Mouse (Mus musculus) hindbrain, embryonic 10.5 days (tissue): Measurements from ENCODE around the gene Gm266. TPM values are rescaled to one million over a fixed set of nuclear protein-coding genes. Genes with fewer than 3 reads are reported as not detected.
A peak's percentile ranks its signal among the peaks of the same experiment; 100 is the strongest.

Experiments used
- DNase-seq: peaks from one replicate; pipeline ENCODE4 v3.0.0-alpha.2; 2017; ENCODE audit warnings: low spot score
- H3K27ac ChIP-seq: fragments of 300-500 bp; sonication (generic); 2 replicates; pipeline ENCODE4 v1.5.1; 2016; ENCODE audit warnings: mild to moderate bottlenecking, moderate library complexity
- H3K27me3 ChIP-seq: fragments of 300-500 bp; sonication (generic); 2 replicates; pipeline ENCODE4 v1.6.1; 2016; ENCODE audit warnings: mild to moderate bottlenecking; ENCODE audit not compliant: poor library complexity, insufficient read depth, severe bottlenecking
- H3K36me3 ChIP-seq: fragments of 300-500 bp; sonication (generic); 2 replicates; pipeline ENCODE4 v1.6.1; 2016; ENCODE audit warnings: mild to moderate bottlenecking, moderate library complexity
- H3K4me1 ChIP-seq: fragments of 300-500 bp; sonication (generic); replicated peaks from 2 replicates; pipeline ENCODE4 v1.6.1; 2016; ENCODE audit warnings: mild to moderate bottlenecking
- H3K4me3 ChIP-seq: fragments of 300-500 bp; sonication (generic); 2 replicates; pipeline ENCODE4 v1.5.1; 2016; ENCODE audit warnings: mild to moderate bottlenecking, moderate library complexity
- H3K9me3 ChIP-seq: fragments of 300-500 bp; sonication (generic); 2 replicates; pipeline ENCODE4 v1.6.1; 2016; ENCODE audit warnings: mild to moderate bottlenecking, moderate library complexity
- WGBS: fragments of 180-500 bp; shearing (Covaris S2); methylation state at CpG from one replicate; pipeline ENCODE4 v1.1.7; 2016; 5-methylcytosine and 5-hydroxymethylcytosine counted together
- polyA plus RNA-seq: library from polyadenylated mRNA; unstranded; fragments of >200 nt; fragmentation: Nextera tagmentation; extraction: Ambion mirVana; gene quantifications from 2 replicates; pipeline ENCODE4 v1.2.1, GENCODE M21; 2016

The Gm266 gene
- polyA plus RNA-seq = 11.6 and 14.1 TPM in 2 replicates

- Histone ChIP-seq H3K4me3 (peak within 1 kb of the TSS; percentile 64), H3K27ac (peak within 1 kb of the TSS; percentile 87), H3K27me3 (peaks cover 74% of the 10 kb centered on the region), H3K36me3 (no peaks in the 10 kb centered on the region), H3K4me1 (peaks cover 29% of the 10 kb centered on the region), H3K9me3 (no peaks in the 10 kb centered on the region)
- DNase-seq = peak; percentile 80
- WGBS = under 1% methylated on average over 57 of the region's 58 CpGs
These were observed at the start of gene Gm266 for GRCm38 (mm10) chr12:111485652-111486306. TSS of gene Gm266 (minus strand) at chr12:111485823.

- Histone ChIP-seq H3K4me3 (no peak overlapping the region), H3K9me3 (no peaks in the 10 kb centered on the region), H3K36me3 (peaks cover 18% of the 10 kb centered on the region), H3K27me3 (no peaks in the 10 kb centered on the region), H3K27ac (no peak overlapping the region), H3K4me1 (peaks cover 32% of the 10 kb centered on the region)
- DNase-seq = no peak
- WGBS = 75% methylated on average over 6 of the region's 6 CpGs
These were observed 49.7 kb upstream of the Gm266 start for GRCm38 (mm10) chr12:111535281-111535680.

GRCm38 (mm10) chr12:111533096-111533794 lies 47.6 kb upstream of the Gm266 start:
- Histone ChIP-seq H3K27ac (no peak overlapping the region), H3K36me3 (no peaks in the 10 kb centered on the region), H3K27me3 (no peaks in the 10 kb centered on the region), H3K9me3 (no peaks in the 10 kb centered on the region), H3K4me1 (peaks cover 18% of the 10 kb centered on the region), H3K4me3 (no peak overlapping the region)
- DNase-seq = no peak
- 65% methylated on average over 11 of the region's 11 CpGs for WGBS

- 25% methylated on average over 8 of the region's 8 CpGs for WGBS
- Histone ChIP-seq H3K4me1 (no peaks in the 10 kb centered on the region), H3K27ac (no peak overlapping the region), H3K4me3 (no peak overlapping the region), H3K9me3 (no peaks in the 10 kb centered on the region), H3K27me3 (no peaks in the 10 kb centered on the region), H3K36me3 (no peaks in the 10 kb centered on the region)
- no peak for DNase-seq
These were observed 43.6 kb upstream of the Gm266 start for GRCm38 (mm10) chr12:111529192-111529591.

GRCm38 (mm10) chr12:111527643-111528281 lies 42.1 kb upstream of the Gm266 start:
- H3K27me3 ChIP-seq = no peaks in the 10 kb centered on the region
- H3K4me1 ChIP-seq = no peaks in the 10 kb centered on the region
- no peaks in the 10 kb centered on the region for H3K36me3 ChIP-seq
- peaks cover 4% of the 10 kb centered on the region; the same call in 1 of the 2 replicates for H3K9me3 ChIP-seq
- DNase-seq = no peak
- 66% methylated on average over 8 of the region's 8 CpGs for WGBS
- H3K4me3 ChIP-seq = no peak overlapping the region
- H3K27ac ChIP-seq = no peak overlapping the region

- Histone ChIP-seq H3K36me3 (no peaks in the 10 kb centered on the region), H3K27me3 (no peaks in the 10 kb centered on the region), H3K4me3 (no peak overlapping the region), H3K27ac (no peak overlapping the region), H3K4me1 (no peaks in the 10 kb centered on the region; the same call in 1 of the 2 replicates), H3K9me3 (peaks cover 17% of the 10 kb centered on the region)
- no peak for DNase-seq
- WGBS = 82% methylated on average over 3 of the region's 3 CpGs
These were observed 39.3 kb upstream of the Gm266 start for GRCm38 (mm10) chr12:111524883-111525282.

GRCm38 (mm10) chr12:111524469-111524868 lies 38.8 kb upstream of the Gm266 start:
- H3K27me3 ChIP-seq = no peaks in the 10 kb centered on the region
- no peak overlapping the region for H3K4me3 ChIP-seq
- H3K36me3 ChIP-seq = no peaks in the 10 kb centered on the region
- H3K9me3 ChIP-seq = peaks cover 17% of the 10 kb centered on the region
- no peak for DNase-seq
- H3K4me1 ChIP-seq = no peaks in the 10 kb centered on the region; the same call in 1 of the 2 replicates
- WGBS = 74% methylated on average over 1 of the region's 1 CpGs
- H3K27ac ChIP-seq = no peak overlapping the region

GRCm38 (mm10) chr12:111520994-111521393 lies 35.4 kb upstream of the Gm266 start:
- WGBS = 80% methylated on average over 2 of the region's 2 CpGs

GRCm38 (mm10) chr12:111519821-111520220 lies 34.2 kb upstream of the Gm266 start:
- Histone ChIP-seq H3K4me3 (no peak overlapping the region), H3K27me3 (no peaks in the 10 kb centered on the region), H3K4me1 (no peaks in the 10 kb centered on the region; the same call in 1 of the 2 replicates), H3K9me3 (peaks cover 17% of the 10 kb centered on the region), H3K27ac (no peak overlapping the region), H3K36me3 (no peaks in the 10 kb centered on the region)
- DNase-seq = no peak
- WGBS = 79% methylated on average over 5 of the region's 5 CpGs

More at GRCm38 (mm10) chr12:111520994-111521393, 35.4 kb upstream of the Gm266 start:
- Histone ChIP-seq H3K36me3 (no peaks in the 10 kb centered on the region), H3K27me3 (no peaks in the 10 kb centered on the region), H3K9me3 (peaks cover 17% of the 10 kb centered on the region), H3K27ac (no peak overlapping the region), H3K4me1 (no peaks in the 10 kb centered on the region; the same call in 1 of the 2 replicates), H3K4me3 (no peak overlapping the region)
- no peak for DNase-seq

GRCm38 (mm10) chr12:111518391-111518790 lies 32.8 kb upstream of the Gm266 start:
- Histone ChIP-seq H3K9me3 (peaks cover 17% of the 10 kb centered on the region), H3K36me3 (no peaks in the 10 kb centered on the region), H3K4me1 (peaks cover 11% of the 10 kb centered on the region; the same call in 1 of the 2 replicates), H3K27ac (no peak overlapping the region), H3K4me3 (no peak overlapping the region), H3K27me3 (no peaks in the 10 kb centered on the region)
- WGBS = 94% methylated on average over 9 of the region's 9 CpGs
- DNase-seq = no peak

GRCm38 (mm10) chr12:111517901-111518300 lies 32.3 kb upstream of the Gm266 start:
- Histone ChIP-seq H3K27me3 (no peaks in the 10 kb centered on the region), H3K9me3 (peaks cover 14% of the 10 kb centered on the region), H3K4me3 (no peak overlapping the region), H3K27ac (no peak overlapping the region), H3K4me1 (peaks cover 11% of the 10 kb centered on the region; the same call in 1 of the 2 replicates), H3K36me3 (no peaks in the 10 kb centered on the region)
- DNase-seq = no peak
- 69% methylated on average over 4 of the region's 4 CpGs for WGBS

- Histone ChIP-seq H3K4me1 (peaks cover 11% of the 10 kb centered on the region; the same call in 1 of the 2 replicates), H3K27ac (no peak overlapping the region), H3K9me3 (peaks cover 4% of the 10 kb centered on the region), H3K4me3 (no peak overlapping the region), H3K36me3 (no peaks in the 10 kb centered on the region), H3K27me3 (no peaks in the 10 kb centered on the region)
- 89% methylated on average over 6 of the region's 6 CpGs for WGBS
- DNase-seq = no peak
These were observed 31.2 kb upstream of the Gm266 start for GRCm38 (mm10) chr12:111516826-111517225.

- H3K27ac ChIP-seq = no peak overlapping the region
- no peaks in the 10 kb centered on the region for H3K27me3 ChIP-seq
- no peak overlapping the region for H3K4me3 ChIP-seq
- WGBS = 92% methylated on average over 5 of the region's 5 CpGs
- no peaks in the 10 kb centered on the region for H3K36me3 ChIP-seq
- H3K4me1 ChIP-seq = peaks cover 11% of the 10 kb centered on the region; the same call in 1 of the 2 replicates
- H3K9me3 ChIP-seq = no peaks in the 10 kb centered on the region
- no peak for DNase-seq
These were observed 30.3 kb upstream of the Gm266 start for GRCm38 (mm10) chr12:111515920-111516319.
